Mouse (Mus musculus) ovary, postnatal 36 days (tissue): ENCODE measurements around the gene Slc30a4.

Source experiments
- DNase-seq: peaks from one replicate; pipeline ENCODE4 v3.0.0; 2022; ENCODE audit warnings: low spot score, mixed read lengths

Gene Slc30a4

GRCm38 (mm10) chr2:122681379-122682137, 20.9 kb downstream of the Slc30a4 start:
- no peak for DNase-seq

DNA sequence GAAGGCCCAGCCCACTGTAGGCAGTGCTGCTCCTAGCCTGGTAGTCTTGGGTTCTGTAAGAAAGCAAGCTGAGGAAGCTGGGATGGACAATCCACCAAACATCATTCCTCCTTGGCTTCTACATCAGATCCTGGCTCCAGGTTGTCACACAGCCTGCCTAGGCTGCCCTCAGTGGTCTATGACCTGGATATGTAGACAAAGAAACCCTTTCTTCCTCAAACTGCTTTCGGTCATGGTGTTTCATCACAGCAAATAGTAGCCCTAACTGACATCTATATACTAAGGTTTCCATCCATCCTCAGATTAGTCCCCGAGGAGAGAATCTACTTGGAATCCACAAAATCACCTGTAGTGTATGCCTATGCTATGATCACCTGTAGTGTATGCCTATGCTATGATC, 27.3 kb downstream of the Slc30a4 start:
- no peak for DNase-seq

GRCm38 (mm10) chr2:122672841-122673240, 29.6 kb downstream of the Slc30a4 start:
- no peak for DNase-seq

DNA sequence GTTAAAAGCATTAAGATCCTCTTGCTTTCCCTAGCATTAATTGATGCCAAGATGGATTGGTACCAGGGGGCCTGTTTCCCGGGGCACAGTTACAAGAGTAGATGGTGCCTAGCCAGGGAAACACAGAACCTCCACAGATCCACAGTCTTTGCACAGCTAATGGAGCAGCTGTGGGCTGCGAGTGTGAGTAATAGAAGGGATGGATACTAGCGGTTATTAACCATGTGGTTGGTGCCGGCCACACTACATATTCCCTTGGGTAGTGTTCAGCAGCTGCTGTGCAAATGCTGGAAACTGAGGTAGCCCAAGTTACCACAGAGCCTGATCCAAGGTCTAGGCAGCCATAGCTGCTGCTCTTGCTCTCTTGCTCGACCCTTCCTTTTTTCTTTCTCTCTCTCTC, 30.7 kb downstream of the Slc30a4 start:
- no peak for DNase-seq

- DNase-seq = no peak
Measured at GRCm38 (mm10) chr2:122667856-122668255, 34.6 kb downstream of the Slc30a4 start.

GRCm38 (mm10) chr2:122665973-122666875, 36.2 kb downstream of the Slc30a4 start:
- peak; percentile 17 for DNase-seq

GRCm38 (mm10) chr2:122665253-122665972, 37.0 kb downstream of the Slc30a4 start:
- DNase-seq = no peak

- DNase-seq = no peak
Measured at GRCm38 (mm10) chr2:122659825-122660224, 42.6 kb downstream of the Slc30a4 start.

- DNase-seq = no peak
Measured at GRCm38 (mm10) chr2:122657707-122658524, 44.5 kb downstream of the Slc30a4 start.

DNA sequence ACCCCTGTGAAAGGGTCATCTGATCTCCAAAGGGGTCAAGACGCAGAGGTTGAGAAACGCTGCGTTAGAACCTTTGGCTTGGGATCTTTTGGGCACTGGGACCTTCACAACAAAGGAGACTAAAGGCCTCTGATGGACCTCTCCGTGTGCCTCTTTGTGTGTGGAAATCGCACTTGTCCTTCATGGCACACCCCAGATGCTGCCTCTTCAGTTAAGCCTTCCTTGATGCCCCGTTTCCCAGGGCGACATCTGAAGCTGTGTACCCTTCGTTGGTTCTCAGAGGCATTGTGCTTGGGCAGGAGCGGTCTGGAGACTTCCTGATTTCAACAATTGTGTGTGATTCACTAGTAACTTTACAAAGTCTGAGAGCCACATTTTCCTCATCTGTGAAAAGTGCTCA, 45.7 kb downstream of the Slc30a4 start:
- DNase-seq = no peak

GRCm38 (mm10) chr2:122656052-122656451, 46.4 kb downstream of the Slc30a4 start:
- no peak for DNase-seq

GRCm38 (mm10) chr2:122652096-122653084, 50.1 kb downstream of the Slc30a4 start:
- no peak for DNase-seq

GRCm38 (mm10) chr2:122638673-122639072, 63.8 kb downstream of the Slc30a4 start:
- no peak for DNase-seq

DNA sequence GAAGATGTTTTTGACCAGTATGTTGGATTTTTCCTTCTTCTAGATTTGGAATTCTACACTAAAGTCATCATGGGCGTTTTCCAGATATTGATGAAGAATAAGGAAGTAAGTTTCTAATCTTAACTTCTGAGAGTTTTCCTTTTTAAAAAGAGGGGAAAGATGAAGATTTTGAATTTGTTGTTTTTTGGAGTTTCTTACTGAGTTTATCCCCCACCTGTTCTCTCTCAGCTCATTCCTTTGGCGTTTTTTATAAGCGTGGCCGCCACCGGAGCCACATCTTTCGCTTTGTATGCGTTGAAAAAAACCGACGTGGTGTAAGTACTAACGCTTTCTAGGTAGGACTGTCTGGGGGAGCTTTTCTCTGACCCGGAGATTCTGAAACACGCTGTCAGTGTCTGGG, 64.4 kb downstream of the Slc30a4 start:
- no peak for DNase-seq

DNA sequence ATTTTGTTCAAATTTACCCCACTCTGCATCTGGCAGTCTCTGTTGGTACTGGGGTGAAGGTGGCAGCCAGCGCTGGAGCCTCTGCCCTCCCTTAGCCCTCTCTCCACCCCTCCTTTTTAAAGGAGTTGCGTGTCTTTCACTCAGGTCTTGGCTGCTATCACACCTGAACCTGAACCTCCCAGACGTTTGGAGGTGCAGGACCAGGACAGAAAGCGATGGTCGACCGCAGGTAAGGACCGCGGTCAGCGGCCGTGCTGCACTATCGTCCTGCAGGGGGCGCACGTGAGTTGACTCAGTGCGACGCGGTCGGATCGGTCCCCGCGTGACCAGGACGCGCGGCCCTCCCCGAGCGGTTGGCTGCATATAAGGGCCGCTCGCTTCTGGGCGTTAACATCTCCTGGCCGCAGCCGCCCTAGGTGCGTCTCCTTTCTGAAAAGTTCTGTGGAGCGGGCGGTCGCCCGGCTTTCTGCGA, 64.9 kb downstream of the Slc30a4 start:
- DNase-seq = peak; percentile 74

GRCm38 (mm10) chr2:122636686-122637085, 65.8 kb downstream of the Slc30a4 start, which contains the start of gene AA467197:
Gene AA467197, plus strand, starts transcription at chr2:122636986.
- DNase-seq = no peak
